Comparison of ENCODE assay signal across 15 mouse cellular contexts in genomic region chr6:86031527-86031926, GRCm38 (mm10). TPM values are rescaled to one million over a fixed set of nuclear protein-coding genes. Genes with fewer than 3 reads are reported as not detected.
A peak's percentile ranks its signal among the peaks of the same experiment; 100 is the strongest.
DNase-seq lines count a peak whose midpoint lies in the region; ATAC-seq lines count a peak whose summit lies in the region.
"Had no signal": no experiment of that assay in that cellular context is flagged by ENCODE, and none has a peak within 500 bp of the region (broad histone marks: within the 10 kb centered on the region; RNA-seq: fewer than 3 reads in every experiment).

No protein-coding gene starts in this region.

- H3K9me3 ChIP-seq in forebrain, embryonic 12.5 days: no peaks in the 10 kb centered on the region
- H3K9me3 ChIP-seq in forebrain, embryonic 11.5 days (ENCODE audit: control insufficient read depth, low read length): no peaks in the 10 kb centered on the region
- H3K9me3 ChIP-seq in intestine, embryonic 16.5 days (ENCODE audit: control insufficient read depth, low read length): no peaks in the 10 kb centered on the region
- H3K9me3 ChIP-seq: embryonic facial prominence, embryonic 13.5 days; liver, embryonic 15.5 days had no signal

- peaks cover 44% of the 10 kb centered on the region for H3K4me1 ChIP-seq in forebrain, embryonic 12.5 days
- peaks cover 2% of the 10 kb centered on the region; the same call in 1 of the 2 replicates for H3K4me1 ChIP-seq in forebrain, embryonic 11.5 days (replicated peaks; ENCODE audit: control insufficient read depth, insufficient read depth, low read length)
- H3K4me1 ChIP-seq in intestine, embryonic 16.5 days (ENCODE audit: control insufficient read depth, insufficient read depth, low read length): peaks cover 5% of the 10 kb centered on the region; the same call in 1 of the 2 replicates
- H3K4me1 ChIP-seq: liver, embryonic 15.5 days had no signal

- H3K36me3 ChIP-seq in forebrain, embryonic 12.5 days (replicated peaks): no peaks in the 10 kb centered on the region
- no peaks in the 10 kb centered on the region for H3K36me3 ChIP-seq in forebrain, embryonic 11.5 days (ENCODE audit: control insufficient read depth, insufficient read depth, low read length)
- no peaks in the 10 kb centered on the region for H3K36me3 ChIP-seq in intestine, embryonic 16.5 days (ENCODE audit: control insufficient read depth, insufficient read depth, low read length)
- H3K36me3 ChIP-seq: embryonic facial prominence, embryonic 13.5 days; liver, embryonic 15.5 days had no signal

- no peak for DNase-seq in forebrain, embryonic 11.5 days (ENCODE audit: low spot score)
- DNase-seq in 3T3-L1 (ENCODE audit: low read depth, low spot score): peak; percentile 63
- peak; percentile 45 to 65 for DNase-seq in cerebellum, postnatal 25 days
- DNase-seq in ovary, postnatal 14 days (ENCODE audit: low spot score): no peak
- DNase-seq in adrenal gland, postnatal 4 days (ENCODE audit: low spot score in 2 of 2): no peak
- DNase-seq in heart, adult 11 months: no peak
- DNase-seq: gastrocnemius, adult 2 months; heart, postnatal 14 days had no signal

- WGBS in forebrain, embryonic 12.5 days: 86% methylated on average over 2 of the region's 2 CpGs
- WGBS in forebrain, embryonic 11.5 days: 86% methylated on average over 2 of the region's 2 CpGs
- WGBS in intestine, embryonic 16.5 days: 84% methylated on average over 2 of the region's 2 CpGs

- H3K9ac ChIP-seq in forebrain, embryonic 12.5 days: no peak overlapping the region
- no peak overlapping the region for H3K9ac ChIP-seq in forebrain, embryonic 11.5 days (ENCODE audit: low read length)
- H3K9ac ChIP-seq in intestine, embryonic 16.5 days (ENCODE audit: low read depth, low read length): no peak overlapping the region
- H3K9ac ChIP-seq: embryonic facial prominence, embryonic 13.5 days; liver, embryonic 15.5 days had no signal

- no peak overlapping the region for H3K27ac ChIP-seq in forebrain, embryonic 12.5 days
- H3K27ac ChIP-seq in forebrain, embryonic 11.5 days (ENCODE audit: low read depth, low read length): no peak overlapping the region
- H3K27ac ChIP-seq in intestine, embryonic 16.5 days (ENCODE audit: low read length): no peak overlapping the region
- H3K27ac ChIP-seq: embryonic facial prominence, embryonic 13.5 days; gastrocnemius, adult 2 months; kidney, postnatal 0 days; liver, embryonic 15.5 days had no signal

- H3K27me3 ChIP-seq in forebrain, embryonic 12.5 days: 0 out of 2 replicates have a peak, but pooled peaks cover 4% of the 10 kb centered on the region
- no peaks in the 10 kb centered on the region; the same call in 1 of the 2 replicates for H3K27me3 ChIP-seq in forebrain, embryonic 11.5 days (ENCODE audit: control insufficient read depth, insufficient read depth, low read length)
- peaks cover 18% of the 10 kb centered on the region for H3K27me3 ChIP-seq in intestine, embryonic 16.5 days (replicated peaks; ENCODE audit: control insufficient read depth, insufficient read depth, low read length)

- peak overlapping the region; percentile 21; the same call in 1 of the 2 replicates for H3K4me3 ChIP-seq in forebrain, embryonic 12.5 days (replicated peaks)
- H3K4me3 ChIP-seq in forebrain, embryonic 11.5 days (ENCODE audit: low read depth, low read length): no peak overlapping the region
- no peak overlapping the region for H3K4me3 ChIP-seq in intestine, embryonic 16.5 days (ENCODE audit: low read length)
- H3K4me3 ChIP-seq: embryonic facial prominence, embryonic 13.5 days; gastrocnemius, adult 2 months; liver, embryonic 15.5 days had no signal

- ATAC-seq in forebrain, embryonic 12.5 days (ENCODE audit: low FRiP score): no peak
- no peak for ATAC-seq in forebrain, embryonic 11.5 days (replicated peaks; ENCODE audit: low FRiP score)
- ATAC-seq in intestine, embryonic 16.5 days: peak; percentile 60; the same call in 1 of the 2 replicates

- peak overlapping the region; percentile 72 for H3K4me2 ChIP-seq in forebrain, embryonic 12.5 days
- H3K4me2 ChIP-seq in forebrain, embryonic 11.5 days (ENCODE audit: low read depth, low read length, severe bottlenecking): no peak overlapping the region
- H3K4me2 ChIP-seq in intestine, embryonic 16.5 days (ENCODE audit: low read depth, low read length): no peak overlapping the region
- H3K4me2 ChIP-seq: embryonic facial prominence, embryonic 13.5 days; liver, embryonic 15.5 days had no signal

RNA-seq across cellular contexts. Expression of gene Add2, which starts 3.0 kb away (rescaled TPM):
- polyA plus RNA-seq in forebrain, embryonic 12.5 days (2016; fragmentation: Nextera tagmentation; extraction: Ambion mirVana): 124 and 128 TPM in 2 replicates
- 61.0 and 68.3 TPM in 2 replicates for polyA plus RNA-seq in forebrain, embryonic 11.5 days (2014; fragmentation: Nextera tagmentation; extraction: Ambion mirVana)
- 5.5 and 8.0 TPM in 2 replicates for polyA plus RNA-seq in intestine, embryonic 16.5 days (2015; fragmentation: Nextera tagmentation; extraction: Ambion mirVana)
- 10 to 100 TPM in 1 of 2 experiments, 1 to 10 TPM in 1; 9.7 to 18.2 TPM for total RNA-seq in adrenal gland, postnatal 4 days (2021)

RNA-seq across cellular contexts. Expression of gene Figla, which starts 15.6 kb away (rescaled TPM):
- not detected in 2 replicates for polyA plus RNA-seq in forebrain, embryonic 12.5 days (2016; fragmentation: Nextera tagmentation; extraction: Ambion mirVana)
- not detected in 2 replicates for polyA plus RNA-seq in forebrain, embryonic 11.5 days (2014; fragmentation: Nextera tagmentation; extraction: Ambion mirVana)
- not detected in 2 replicates for polyA plus RNA-seq in intestine, embryonic 16.5 days (2015; fragmentation: Nextera tagmentation; extraction: Ambion mirVana)
- total RNA-seq in adrenal gland, postnatal 4 days (2021): not detected
- total RNA-seq: gastrocnemius, adult 2 months; heart, postnatal 14 days; left cerebral cortex, postnatal 10 days had no signal
- polyA plus RNA-seq: embryonic facial prominence, embryonic 13.5 days; kidney, postnatal 0 days; liver, embryonic 15.5 days; stomach, embryonic 14.5 days had no signal

Comparison
In these comparisons a context has a peak if more than half of its experiments do, and no peak if none do; other contexts are left out.
1. DNase-seq: peak in 3T3-L1 (single experiment) and cerebellum, postnatal 25 days (2 of 2); none in forebrain, embryonic 11.5 days (single experiment), ovary, postnatal 14 days (single experiment), adrenal gland, postnatal 4 days (0 of 2) and heart, adult 11 months (single experiment).